In the genomic region with DNA sequence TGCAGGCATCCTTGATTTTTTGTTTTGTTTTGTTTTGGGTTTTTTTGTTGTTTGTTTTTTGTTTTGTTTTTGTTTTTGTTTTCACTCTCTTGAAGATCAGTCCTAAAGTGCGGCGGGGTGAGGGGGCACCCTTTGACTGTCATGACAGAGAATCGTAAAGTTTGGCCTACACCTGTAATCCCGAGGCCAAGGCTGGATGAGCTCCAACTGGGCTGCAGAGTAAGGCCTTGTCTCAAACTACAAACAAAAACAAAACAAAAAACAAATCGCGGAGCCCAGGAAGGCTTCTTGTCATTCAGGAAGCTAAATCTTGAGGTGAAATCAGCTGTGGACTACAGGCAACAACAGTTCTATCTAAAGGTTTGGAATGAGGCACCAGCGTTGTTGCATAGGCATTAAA, we compare ENCODE assay signal across 8 mouse cellular contexts. TPM values are rescaled to one million over a fixed set of nuclear protein-coding genes. Genes with fewer than 3 reads are reported as not detected.
DNase-seq lines count a peak whose midpoint lies in the region; ATAC-seq and TF ChIP-seq lines count a peak whose summit lies in the region.

No protein-coding gene starts in this region.

- 62% methylated on average over 7 of the region's 7 CpGs for WGBS in forebrain, embryonic 10.5 days
- 47% methylated on average over 7 of the region's 7 CpGs for WGBS in intestine, embryonic 14.5 days
- 53% methylated on average over 7 of the region's 7 CpGs for WGBS in liver, embryonic 15.5 days (ENCODE audit: insufficient replicate concordance)
- WGBS in small intestine, adult 2 months, result 12% methylated on average over 7 of the region's 7 CpGs

- peak overlapping the region; percentile 98 for H3K27ac ChIP-seq in forebrain, embryonic 10.5 days
- no peak overlapping the region for H3K27ac ChIP-seq in intestine, embryonic 14.5 days (ENCODE audit: low read depth)
- no peak overlapping the region for H3K27ac ChIP-seq in liver, embryonic 15.5 days (replicated peaks)
- peak overlapping the region; percentile 92 for H3K27ac ChIP-seq in small intestine, adult 2 months (ENCODE audit: insufficient read depth, low read depth, low read length)

- H3K4me3 ChIP-seq in forebrain, embryonic 10.5 days, result peak overlapping the region; percentile 86
- peak overlapping the region; percentile 84 for H3K4me3 ChIP-seq in intestine, embryonic 14.5 days (ENCODE audit: low read depth, low read length)
- H3K4me3 ChIP-seq in liver, embryonic 15.5 days (replicated peaks), result peak overlapping the region; percentile 91
- H3K4me3 ChIP-seq in small intestine, adult 2 months (ENCODE audit: low read depth, low read length), result peak overlapping the region; percentile 81

- peak; percentile 92 for DNase-seq in heart, adult 11 months
- DNase-seq in heart, adult 8-10 months (ENCODE audit: low spot score), result no peak
- peak; percentile 41 for DNase-seq in NIH3T3 (ENCODE audit: low read depth)
- DNase-seq in forebrain, embryonic 10.5 days (ENCODE audit: extremely low spot score, low spot score), result no peak
- DNase-seq in intestine, embryonic 14.5 days (ENCODE audit: low spot score), result no peak
- DNase-seq in urinary bladder, postnatal 14 days (ENCODE audit: low spot score), result no peak

- no peak for ATAC-seq in intestine, embryonic 14.5 days (replicated peaks; ENCODE audit: low FRiP score, low TSS enrichment, low read depth)
- no peak for ATAC-seq in liver, embryonic 15.5 days (ENCODE audit: insufficient read depth)

- H3K36me3 ChIP-seq in forebrain, embryonic 10.5 days (replicated peaks), result 0 out of 2 replicates have a peak, but pooled peaks cover 4% of the 10 kb centered on the region
- no peaks in the 10 kb centered on the region for H3K36me3 ChIP-seq in intestine, embryonic 14.5 days (ENCODE audit: control insufficient read depth, insufficient read depth, low read length)
- H3K36me3 ChIP-seq in liver, embryonic 15.5 days (replicated peaks), result no peaks in the 10 kb centered on the region
- H3K36me3 ChIP-seq in small intestine, adult 2 months (ENCODE audit: control insufficient read depth, insufficient read depth, low read length), result no peaks in the 10 kb centered on the region

- H3K9me3 ChIP-seq in forebrain, embryonic 10.5 days, result no peaks in the 10 kb centered on the region
- no peaks in the 10 kb centered on the region for H3K9me3 ChIP-seq in intestine, embryonic 14.5 days (ENCODE audit: control insufficient read depth, low read length)
- H3K9me3 ChIP-seq in liver, embryonic 15.5 days (replicated peaks), result no peaks in the 10 kb centered on the region

- no peaks in the 10 kb centered on the region for H3K27me3 ChIP-seq in forebrain, embryonic 10.5 days (ENCODE audit: poor library complexity, severe bottlenecking)
- H3K27me3 ChIP-seq in intestine, embryonic 14.5 days (replicated peaks; ENCODE audit: control insufficient read depth, insufficient read depth, low read length), result no peaks in the 10 kb centered on the region
- no peaks in the 10 kb centered on the region for H3K27me3 ChIP-seq in liver, embryonic 15.5 days
- H3K27me3 ChIP-seq in small intestine, adult 2 months (ENCODE audit: control insufficient read depth, insufficient read depth, low read length), result no peaks in the 10 kb centered on the region

- peak overlapping the region; percentile 90 for H3K9ac ChIP-seq in intestine, embryonic 14.5 days (ENCODE audit: low read length)
- H3K9ac ChIP-seq in liver, embryonic 15.5 days, result peak overlapping the region; percentile 90

- peak overlapping the region; percentile 63 for H3K4me2 ChIP-seq in intestine, embryonic 14.5 days (ENCODE audit: low read length)
- peak overlapping the region; percentile 96 for H3K4me2 ChIP-seq in liver, embryonic 15.5 days

- TF ChIP-seq CTCF in small intestine, adult 2 months (IDR thresholded peaks at IDR 0.05; ENCODE audit: extremely low read depth, insufficient read length, insufficient replicate concordance, low read depth, low read length), result no peak

- TF ChIP-seq POLR2A in small intestine, adult 2 months (IDR thresholded peaks at IDR 0.05; ENCODE audit: low read depth, low read length), result no peak

- H3K4me1 ChIP-seq in forebrain, embryonic 10.5 days, result peaks cover 21% of the 10 kb centered on the region
- peaks cover 12% of the 10 kb centered on the region for H3K4me1 ChIP-seq in intestine, embryonic 14.5 days (replicated peaks; ENCODE audit: control insufficient read depth, insufficient read depth, low read length)
- peaks cover 25% of the 10 kb centered on the region for H3K4me1 ChIP-seq in liver, embryonic 15.5 days (replicated peaks)
- H3K4me1 ChIP-seq in small intestine, adult 2 months (ENCODE audit: control insufficient read depth, insufficient read depth, insufficient read length, low read length), result peaks cover 17% of the 10 kb centered on the region; the same call in 1 of the 2 replicates

RNA-seq across cellular contexts. Expression of gene Specc1l, which starts 1.1 kb away (rescaled TPM):
- 10 to 100 TPM; 41.2 to 50.7 (median 45.0) TPM for total RNA-seq in heart, adult 8-10 months (2022)
- 34.2 and 36.5 TPM in 2 replicates for polyA plus RNA-seq in forebrain, embryonic 10.5 days (2016; fragmentation: Nextera tagmentation; extraction: Ambion mirVana)
- 24.8 and 25.4 TPM in 2 replicates for polyA plus RNA-seq in intestine, embryonic 14.5 days (2014; fragmentation: Nextera tagmentation; extraction: Ambion mirVana)
- polyA plus RNA-seq in liver, embryonic 15.5 days (2015; fragmentation: Nextera tagmentation; extraction: Ambion mirVana), result 5.0 and 6.6 TPM in 2 replicates
- 16.2 and 48.2 TPM in 2 replicates for polyA plus RNA-seq in small intestine, adult 2 months (2012; rRNA removed)

Comparison
In these comparisons a context has a peak if more than half of its experiments do, and no peak if none do; other contexts are left out.
1. DNase-seq: peak in heart, adult 11 months (single experiment) and NIH3T3 (single experiment); none in heart, adult 8-10 months (single experiment), forebrain, embryonic 10.5 days (single experiment), intestine, embryonic 14.5 days (single experiment) and urinary bladder, postnatal 14 days (single experiment).
2. H3K27ac ChIP-seq: peak in forebrain, embryonic 10.5 days (single experiment) and small intestine, adult 2 months (single experiment); none in intestine, embryonic 14.5 days (single experiment) and liver, embryonic 15.5 days (single experiment).
3. Peak in every context shown above with its lines, with median percentiles within 50 percentile points of each other: H3K4me3 ChIP-seq.